Mouse (Mus musculus) lung, adult 2 months (tissue): ENCODE results near the gene Gtf2ird1.

Experiments
- CTCF ChIP-seq: fragments of 200-500 bp; IDR thresholded peaks from 2 replicates; pipeline ENCODE4 v1.5.1; 2011; ENCODE audit warnings: mild to moderate bottlenecking, low read length, control low read depth; ENCODE audit not compliant: insufficient read depth
- POLR2A ChIP-seq: fragments of 200-500 bp; IDR thresholded peaks from 2 replicates; pipeline ENCODE4 v1.6.1; 2011; ENCODE audit warnings: low read depth, mild to moderate bottlenecking, control low read depth, low read length, borderline replicate concordance; ENCODE audit errors: extremely low read depth

GRCm38 (mm10) chr5:134322355-134322754, 134.2 kb downstream of the Gtf2ird1 start:
- TF ChIP-seq CTCF (no peak), POLR2A (no peak)
